Mouse (Mus musculus) olfactory bulb, adult 2 months (tissue): Measurements from ENCODE around the gene Cmklr1.

Source experiments
- CTCF ChIP-seq: fragments of 200-500 bp; IDR thresholded peaks from 2 replicates; pipeline ENCODE4 v1.5.1; 2012; ENCODE audit warnings: low read depth, mild to moderate bottlenecking, low read length, moderate library complexity; ENCODE audit not compliant: insufficient read depth
- POLR2A ChIP-seq: fragments of 200-500 bp; IDR thresholded peaks from 2 replicates; pipeline ENCODE4 v1.6.1; 2012; ENCODE audit warnings: mild to moderate bottlenecking, low read depth, low read length, moderate library complexity; ENCODE audit not compliant: insufficient read depth

- TF ChIP-seq CTCF (peak; percentile 40), POLR2A (no peak)
These were observed 70.0 kb downstream of the Cmklr1 start for GRCm38 (mm10) chr5:113580248-113580647.
